Mouse (Mus musculus): ENCODE results near the gene Mcemp1.

Gene Mcemp1

GRCm38 (mm10) chr8:3671980-3672491, 6.5 kb downstream of the Mcemp1 start, which contains the start of gene Fcor:
Fcor (minus strand) TSS chr8:3672362.
- peak; percentile 65 to 74 for DNase-seq (ENCODE audit: low spot score in 2 of 2)

DNA sequence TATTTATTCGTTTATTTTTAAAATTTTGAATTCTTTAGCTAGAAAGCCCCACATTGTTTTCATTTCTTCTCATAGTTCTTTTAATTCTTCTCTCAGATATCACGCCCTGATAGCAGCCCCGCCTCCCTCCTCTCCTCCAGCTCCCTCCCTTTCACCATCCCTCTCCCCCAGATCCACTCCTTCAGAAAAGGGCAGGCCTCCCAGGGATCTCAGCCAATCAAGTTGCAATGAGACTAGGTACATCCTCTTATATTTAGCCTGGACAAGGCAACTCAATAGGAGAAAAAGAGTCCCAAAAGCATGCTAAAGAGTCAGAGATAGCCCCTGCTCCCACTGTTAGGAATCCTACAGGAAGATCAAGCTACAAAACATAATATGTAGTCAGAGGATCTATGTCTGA, 9.1 kb downstream of the Mcemp1 start:
- no peak for DNase-seq (ENCODE audit: low spot score in 2 of 2)

GRCm38 (mm10) chr8:3676131-3676992, 10.8 kb downstream of the Mcemp1 start, which contains the start of gene Trappc5:
Trappc5 (plus strand) TSS chr8:3676299.
- peak; percentile 92 to 93 for DNase-seq (ENCODE audit: low spot score in 2 of 2)

GRCm38 (mm10) chr8:3676993-3677579, 11.5 kb downstream of the Mcemp1 start:
- no peak for DNase-seq (ENCODE audit: low spot score in 2 of 2)

GRCm38 (mm10) chr8:3678831-3679230, 13.3 kb downstream of the Mcemp1 start:
- no peak for DNase-seq (ENCODE audit: low spot score in 2 of 2)

DNA sequence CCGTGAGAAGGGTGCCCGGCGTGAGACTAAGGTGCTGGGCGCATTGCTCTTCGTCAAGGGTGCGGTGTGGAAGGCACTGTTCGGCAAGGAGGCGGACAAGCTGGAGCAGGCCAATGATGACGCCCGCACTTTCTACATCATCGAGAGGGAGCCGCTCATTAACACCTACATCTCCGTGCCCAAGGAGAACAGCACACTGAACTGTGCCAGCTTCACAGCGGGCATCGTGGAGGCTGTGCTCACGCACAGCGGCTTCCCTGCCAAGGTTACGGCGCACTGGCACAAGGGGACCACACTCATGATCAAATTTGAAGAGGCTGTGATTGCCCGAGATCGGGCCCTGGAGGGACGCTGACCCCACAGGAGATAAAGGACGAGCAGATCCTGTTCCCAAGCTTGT, 13.7 kb downstream of the Mcemp1 start:
- no peak for DNase-seq (ENCODE audit: low spot score in 2 of 2)

GRCm38 (mm10) chr8:3679656-3680055, 14.1 kb downstream of the Mcemp1 start:
- no peak for DNase-seq (ENCODE audit: low spot score in 2 of 2)

GRCm38 (mm10) chr8:3682435-3682834, 16.9 kb downstream of the Mcemp1 start:
- DNase-seq (ENCODE audit: low spot score in 2 of 2) = no peak

DNA sequence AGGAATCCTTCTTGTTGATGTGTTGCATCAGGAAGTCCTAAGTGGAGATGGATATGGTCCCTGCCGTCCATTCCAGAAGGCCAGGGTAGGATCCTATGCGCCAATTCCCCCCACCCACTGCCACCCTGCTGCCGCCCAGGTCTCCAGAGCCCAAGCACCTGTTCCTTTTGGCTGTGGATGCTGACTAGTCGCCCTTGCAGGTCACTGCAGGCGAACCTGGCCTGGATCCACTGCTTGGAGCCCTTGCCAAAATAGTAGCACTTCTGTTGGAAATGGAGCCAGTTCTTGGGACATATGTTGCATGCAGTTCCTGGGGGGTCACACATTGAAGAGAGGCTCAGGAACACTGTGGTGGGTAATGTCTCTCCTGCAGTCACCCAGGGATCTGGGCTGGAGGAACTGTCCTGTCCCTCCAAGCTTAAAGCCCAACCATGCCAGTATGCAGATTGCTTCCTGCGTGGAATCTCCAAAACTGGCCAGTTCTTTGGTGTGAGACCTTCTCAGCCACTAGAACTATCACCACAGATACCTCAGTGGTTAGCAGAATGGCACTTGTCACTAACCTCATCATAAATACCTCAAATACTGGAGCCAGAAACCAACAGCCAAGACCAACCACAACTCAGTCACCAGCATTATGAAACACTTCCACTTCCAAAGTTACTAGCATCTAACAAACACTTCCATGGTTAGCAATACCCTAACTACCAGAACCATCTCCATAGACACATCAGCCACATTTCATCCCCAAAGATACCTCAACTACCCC, 18.0 kb downstream of the Mcemp1 start:
- no peak for DNase-seq (ENCODE audit: low spot score in 2 of 2)

- DNase-seq (ENCODE audit: low spot score in 2 of 2) = no peak
Measured at GRCm38 (mm10) chr8:3684530-3684929, 19.0 kb downstream of the Mcemp1 start.

DNA sequence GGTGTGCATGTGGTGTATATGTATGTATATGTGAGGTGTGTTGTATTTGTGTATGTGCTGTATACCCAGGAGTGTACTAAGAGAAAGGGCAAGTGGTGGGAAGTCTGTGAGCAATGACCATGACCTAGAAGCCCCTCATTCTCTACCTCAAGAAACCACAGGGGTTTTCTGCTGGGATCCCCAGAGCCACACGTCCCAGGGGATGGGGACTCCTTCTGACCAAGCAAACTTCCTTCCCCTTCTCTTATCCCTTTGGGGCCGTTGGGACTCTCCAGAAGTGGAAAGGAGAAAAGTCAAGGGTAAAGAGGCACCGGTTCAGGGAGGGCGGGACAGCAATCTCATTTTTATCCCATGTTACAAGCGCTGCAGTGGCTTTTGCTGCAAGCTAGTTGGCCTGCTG, 19.9 kb downstream of the Mcemp1 start:
- no peak for DNase-seq (ENCODE audit: low spot score in 2 of 2)

- no peak for DNase-seq (ENCODE audit: low spot score in 2 of 2)
Measured at GRCm38 (mm10) chr8:3687537-3687936, 22.0 kb downstream of the Mcemp1 start.

DNA sequence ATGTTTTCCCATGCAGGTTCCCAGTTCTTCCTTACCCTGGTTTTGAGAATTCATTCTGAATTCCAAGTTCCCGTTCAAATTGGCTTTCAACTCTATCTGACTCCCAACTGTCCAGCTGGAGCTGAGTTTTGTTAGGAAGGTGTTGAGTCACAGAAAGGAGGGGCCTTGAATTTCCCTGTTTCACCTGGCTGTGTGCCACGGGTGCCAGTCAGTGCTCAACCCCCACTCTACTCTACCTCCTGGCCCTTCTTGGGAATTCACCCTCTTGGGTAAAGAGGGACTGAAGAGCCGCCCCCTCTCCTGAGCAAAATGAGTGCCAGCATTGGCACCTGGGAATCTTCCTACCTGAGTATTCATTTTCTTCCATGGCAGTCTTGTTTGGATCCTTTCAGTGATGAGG, 25.2 kb downstream of the Mcemp1 start:
- DNase-seq (ENCODE audit: low spot score in 2 of 2) = no peak

DNA sequence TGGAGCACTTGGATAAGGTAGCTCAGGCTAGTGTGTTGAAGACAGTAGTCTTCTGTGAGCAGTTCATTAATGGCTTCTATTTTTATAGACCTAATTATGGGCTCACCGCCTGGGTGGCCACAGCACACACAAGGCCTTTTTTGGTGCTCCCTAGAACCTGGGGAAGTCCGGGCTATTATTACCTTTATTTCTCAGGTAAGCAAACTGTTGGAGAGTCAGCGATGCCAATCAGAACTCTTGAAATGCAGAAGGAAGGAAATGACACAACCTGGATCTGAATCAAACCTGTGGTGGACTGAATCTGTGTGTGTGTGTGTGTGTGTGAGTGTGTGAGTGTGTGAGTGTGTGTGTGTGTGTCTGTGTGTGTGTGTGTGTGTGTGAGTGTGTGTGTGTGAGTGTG, 28.6 kb downstream of the Mcemp1 start, which contains the start of gene Fcer2a:
Fcer2a (minus strand) TSS at position 55 of the 400 bp plus-strand sequence.
- DNase-seq (ENCODE audit: low spot score in 2 of 2) = no peak

DNA sequence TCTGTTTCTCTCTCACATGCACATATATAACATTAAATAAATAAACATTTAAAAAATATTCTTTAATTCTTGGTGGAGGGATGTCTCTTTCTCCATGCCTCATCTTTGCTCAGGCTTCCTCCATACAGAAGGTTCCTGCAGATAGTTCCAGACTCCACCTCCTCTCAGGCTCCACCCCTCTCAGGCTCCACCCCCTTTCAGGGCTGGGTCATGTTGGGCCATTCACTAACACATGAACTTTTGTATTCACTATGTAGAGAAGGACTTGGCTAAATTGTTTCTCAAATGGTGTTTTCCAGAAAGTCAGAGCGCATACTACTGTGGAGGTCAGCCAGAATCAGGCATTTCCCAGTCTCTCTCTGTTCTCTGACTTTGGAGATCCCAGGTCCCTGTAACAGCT, 35.9 kb downstream of the Mcemp1 start:
- DNase-seq (ENCODE audit: low spot score in 2 of 2) = no peak

GRCm38 (mm10) chr8:3705711-3706110, 40.2 kb downstream of the Mcemp1 start:
- DNase-seq (ENCODE audit: low spot score in 2 of 2) = no peak

- no peak for DNase-seq (ENCODE audit: low spot score in 2 of 2)
Measured at GRCm38 (mm10) chr8:3707611-3708010, 42.1 kb downstream of the Mcemp1 start.

- DNase-seq (ENCODE audit: low spot score in 2 of 2) = no peak
Measured at GRCm38 (mm10) chr8:3710312-3710711, 44.8 kb downstream of the Mcemp1 start.

DNA sequence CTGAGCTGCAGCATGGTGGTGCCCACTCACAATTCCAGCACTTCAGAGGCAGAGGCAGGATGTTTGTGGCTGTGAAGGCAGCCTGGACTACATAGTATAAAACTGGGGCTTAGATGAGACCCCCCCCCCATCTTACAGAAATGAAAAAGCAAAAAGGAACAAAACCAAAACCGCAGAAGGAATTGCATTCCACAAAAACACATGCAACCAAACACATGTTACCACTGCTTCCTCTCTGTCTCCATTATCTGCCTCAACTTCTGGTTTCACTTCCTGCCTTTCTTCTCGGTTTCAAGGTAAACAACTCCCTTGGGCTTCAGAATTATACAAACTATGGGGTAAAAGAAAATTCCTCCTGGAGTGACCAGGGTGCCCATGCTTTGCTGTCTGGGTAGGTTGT, 46.1 kb downstream of the Mcemp1 start:
- DNase-seq (ENCODE audit: low spot score in 2 of 2) = peak; percentile 19 to 50

GRCm38 (mm10) chr8:3717321-3717954, 51.9 kb downstream of the Mcemp1 start:
- DNase-seq (ENCODE audit: low spot score in 2 of 2) = peak; percentile 39

- DNase-seq (ENCODE audit: low spot score in 2 of 2) = peak; percentile 67 to 73
Measured at GRCm38 (mm10) chr8:3718559-3718958, 53.0 kb downstream of the Mcemp1 start.

Data from heart, adult 9 months (tissue).